Mouse (Mus musculus): ENCODE data around the gene Dot1l. TPM values are rescaled to one million over a fixed set of nuclear protein-coding genes. Genes with fewer than 3 reads are reported as not detected.

Dot1l gene
- total RNA-seq, 2 experiments from 2014 or later: 61.0 to 67.4 TPM

DNA sequence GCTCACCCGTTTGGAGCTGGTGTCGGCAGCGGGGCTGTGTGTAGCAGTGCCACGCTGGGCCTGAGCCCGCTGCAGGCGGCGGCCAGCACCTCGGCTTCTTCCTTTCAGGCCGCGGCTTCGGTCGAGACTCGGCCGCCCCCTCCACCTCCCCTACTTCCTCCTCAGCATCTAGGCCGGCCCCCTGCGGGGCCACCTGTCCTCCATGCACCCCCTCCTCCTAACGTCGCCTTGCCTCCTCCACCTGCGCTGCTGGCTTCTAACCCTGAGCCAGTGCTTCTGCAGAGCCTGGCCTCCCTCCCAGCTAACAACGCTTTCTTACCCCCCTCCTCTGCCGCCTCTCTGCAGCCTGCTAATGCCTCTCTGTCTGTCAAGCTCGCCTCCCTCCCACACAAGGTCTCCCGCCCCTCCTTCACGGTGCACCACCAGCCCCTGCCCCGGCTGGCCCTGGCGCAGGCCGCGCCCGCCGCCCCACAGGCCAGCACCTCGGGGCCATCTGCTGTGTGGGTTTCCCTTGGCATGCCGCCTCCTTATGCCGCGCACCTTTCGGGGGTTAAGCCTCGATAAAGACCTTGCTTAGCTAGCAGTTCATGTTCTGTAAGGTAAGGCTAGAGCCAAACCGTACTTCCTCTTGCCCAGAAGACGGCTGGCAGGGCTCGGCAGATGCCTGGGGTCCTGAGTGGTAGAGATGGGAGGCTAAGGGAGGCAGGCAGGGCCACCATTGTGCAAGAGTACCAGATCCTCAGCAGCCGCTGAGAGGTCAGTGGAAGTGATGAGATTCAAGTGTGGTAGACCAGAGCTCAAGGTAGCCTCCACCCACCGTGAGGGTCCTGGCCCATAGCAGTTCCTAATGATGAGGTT lies 37.4 kb downstream of the Dot1l start:
- peak in 1 of 2 experiments; percentile 39 for DNase-seq (ENCODE audit: low spot score in 2 of 2)

DNA sequence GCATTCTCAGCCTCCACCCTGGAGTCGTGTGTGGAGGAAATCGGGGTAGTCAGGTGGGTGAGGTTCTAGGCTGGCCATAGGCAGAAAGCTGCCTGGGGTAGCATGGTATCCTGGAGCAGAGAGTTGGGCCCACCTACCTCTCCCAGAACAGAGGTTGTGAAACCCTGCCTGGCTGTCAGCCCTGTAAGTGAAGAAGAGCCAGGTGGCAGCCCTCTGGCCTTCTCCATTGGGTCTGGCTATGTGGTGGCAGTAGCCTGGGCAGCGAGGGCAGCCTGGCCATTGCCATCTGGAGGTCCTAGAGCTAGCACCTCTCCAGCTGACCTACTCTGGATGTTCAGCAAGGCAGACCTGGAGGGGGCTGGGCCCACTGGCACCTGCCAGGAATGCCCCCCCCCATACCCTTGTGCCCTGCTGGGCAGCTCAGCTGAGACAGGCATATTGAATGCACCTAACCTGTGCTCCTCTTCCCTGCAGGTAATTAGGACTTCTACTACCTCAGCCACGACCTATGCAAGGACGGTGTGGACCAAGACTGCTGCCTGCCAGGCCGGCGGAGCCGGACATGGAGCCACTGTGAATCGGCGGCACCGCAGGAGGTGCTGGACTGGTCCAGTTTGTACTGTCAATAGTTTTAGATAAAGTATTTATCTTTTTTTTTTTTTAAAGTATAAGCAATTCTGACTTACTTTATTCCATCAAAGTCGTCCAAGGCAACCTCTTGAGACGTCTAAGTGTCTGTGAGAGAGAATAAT lies 38.2 kb downstream of the Dot1l start:
- no peak for DNase-seq (ENCODE audit: low spot score in 2 of 2)

DNA sequence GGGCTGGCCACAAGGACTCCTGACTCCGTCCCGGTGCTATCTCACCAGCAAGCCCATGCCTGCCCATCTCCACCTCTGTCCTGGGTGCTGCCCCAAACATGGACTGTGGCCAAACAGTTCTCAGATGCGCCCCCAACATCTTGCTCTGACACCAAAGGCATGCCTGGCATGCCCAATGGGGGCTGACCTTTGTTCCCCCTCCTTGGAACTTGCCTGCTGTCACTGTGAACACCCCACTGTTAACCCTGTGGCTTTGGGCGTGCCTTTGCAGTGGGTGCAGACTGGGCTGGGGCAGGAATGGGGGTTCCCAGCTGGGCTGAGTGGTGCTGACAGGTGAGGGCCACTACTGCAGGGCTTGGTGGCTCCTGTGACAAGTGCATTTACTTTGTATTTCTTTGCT lies 38.8 kb downstream of the Dot1l start:
- DNase-seq (ENCODE audit: low spot score in 2 of 2): no peak

DNA sequence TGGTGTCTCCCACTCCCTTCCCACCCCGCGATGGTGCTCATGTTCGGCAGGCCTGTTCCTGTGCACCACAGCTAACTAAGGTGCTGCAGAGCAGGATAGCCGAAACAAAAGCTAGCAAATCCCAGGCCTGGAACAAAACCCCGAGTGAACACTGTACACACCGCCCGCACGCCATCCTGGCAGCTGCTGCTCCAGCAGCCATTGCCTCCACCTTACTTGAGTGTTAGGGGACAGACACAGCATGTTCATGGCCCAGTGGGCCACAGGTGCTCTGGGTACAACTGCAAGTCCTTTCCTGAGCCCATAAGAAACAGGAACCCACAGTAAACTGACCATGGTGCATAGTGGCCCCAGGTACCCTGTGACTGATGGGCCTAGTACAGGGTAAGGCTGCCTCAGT lies 39.7 kb downstream of the Dot1l start:
- DNase-seq (ENCODE audit: low spot score in 2 of 2): no peak

DNA sequence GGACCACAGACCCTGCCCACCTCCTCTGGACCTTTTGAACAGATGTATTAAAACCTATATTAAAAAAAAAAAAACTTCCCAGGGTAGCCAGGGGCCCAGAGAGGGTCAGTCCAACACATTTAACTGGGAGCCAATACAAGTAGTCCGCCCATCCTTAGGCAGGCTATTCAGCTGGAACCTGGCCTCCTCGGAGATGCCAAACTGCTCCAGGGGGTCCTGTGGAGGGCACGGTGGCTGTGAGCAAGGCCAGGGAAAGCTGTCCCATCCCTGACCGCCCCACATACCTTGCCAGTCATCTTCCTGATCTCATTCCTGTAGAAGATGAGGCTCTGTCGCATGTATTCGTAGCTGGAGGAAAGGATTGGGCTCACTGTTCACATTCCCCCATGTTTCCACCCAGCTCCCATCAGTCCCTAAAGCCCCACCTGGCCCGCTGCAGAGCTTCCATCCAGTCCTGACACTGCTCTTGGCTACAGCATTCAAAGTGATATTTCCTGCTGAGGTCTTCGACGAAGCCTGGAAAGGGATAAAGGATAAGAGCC lies 41.4 kb downstream of the Dot1l start:
- DNase-seq (ENCODE audit: low spot score in 2 of 2): no peak

DNA sequence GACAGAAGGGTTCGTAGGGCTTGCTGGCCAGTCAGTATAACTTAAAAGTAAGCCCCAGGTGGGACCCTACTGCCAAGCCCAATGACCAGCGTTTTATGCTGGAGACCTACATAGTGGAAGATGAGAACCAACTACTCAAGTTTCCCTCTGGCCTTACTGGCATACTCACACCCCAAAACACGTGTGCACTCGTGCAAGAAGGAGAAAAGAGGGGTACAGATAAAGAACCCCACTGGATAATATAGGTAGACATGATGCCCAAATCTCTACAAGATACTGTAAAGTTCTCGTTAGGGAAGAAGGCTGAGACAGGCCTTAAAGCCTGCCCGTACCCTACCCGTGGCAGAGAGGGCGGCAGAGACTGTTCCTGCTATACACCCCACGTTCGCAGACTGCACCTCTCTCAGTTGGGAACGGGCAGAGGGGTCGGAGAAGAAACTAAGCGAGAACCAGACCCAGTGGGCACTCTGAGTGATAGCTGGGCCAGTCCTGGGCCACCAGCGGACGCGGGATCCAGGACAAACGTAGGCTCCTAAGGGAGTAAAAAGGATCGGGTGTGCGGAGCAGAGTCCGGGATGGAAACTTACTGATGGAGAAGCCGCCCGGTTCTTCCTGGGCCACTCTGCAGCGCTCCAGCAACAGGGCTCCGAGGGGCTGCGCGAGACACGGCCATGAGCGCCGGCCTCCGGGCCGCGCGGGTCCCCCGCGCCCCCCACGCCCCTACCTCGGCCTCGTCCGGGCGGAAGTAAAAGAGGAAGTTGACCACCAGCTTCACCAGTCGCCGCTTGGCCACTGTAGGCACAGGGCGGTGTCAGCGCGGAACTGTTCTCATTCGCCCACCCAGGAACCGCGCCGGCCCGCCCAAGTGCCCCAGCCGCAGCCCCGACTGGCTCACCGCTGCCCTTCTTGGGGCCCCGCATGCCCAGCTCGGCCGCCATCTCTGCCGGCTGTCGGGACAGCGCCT lies 42.5 kb downstream of the Dot1l start:
- DNase-seq (ENCODE audit: low spot score in 2 of 2): no peak

DNA sequence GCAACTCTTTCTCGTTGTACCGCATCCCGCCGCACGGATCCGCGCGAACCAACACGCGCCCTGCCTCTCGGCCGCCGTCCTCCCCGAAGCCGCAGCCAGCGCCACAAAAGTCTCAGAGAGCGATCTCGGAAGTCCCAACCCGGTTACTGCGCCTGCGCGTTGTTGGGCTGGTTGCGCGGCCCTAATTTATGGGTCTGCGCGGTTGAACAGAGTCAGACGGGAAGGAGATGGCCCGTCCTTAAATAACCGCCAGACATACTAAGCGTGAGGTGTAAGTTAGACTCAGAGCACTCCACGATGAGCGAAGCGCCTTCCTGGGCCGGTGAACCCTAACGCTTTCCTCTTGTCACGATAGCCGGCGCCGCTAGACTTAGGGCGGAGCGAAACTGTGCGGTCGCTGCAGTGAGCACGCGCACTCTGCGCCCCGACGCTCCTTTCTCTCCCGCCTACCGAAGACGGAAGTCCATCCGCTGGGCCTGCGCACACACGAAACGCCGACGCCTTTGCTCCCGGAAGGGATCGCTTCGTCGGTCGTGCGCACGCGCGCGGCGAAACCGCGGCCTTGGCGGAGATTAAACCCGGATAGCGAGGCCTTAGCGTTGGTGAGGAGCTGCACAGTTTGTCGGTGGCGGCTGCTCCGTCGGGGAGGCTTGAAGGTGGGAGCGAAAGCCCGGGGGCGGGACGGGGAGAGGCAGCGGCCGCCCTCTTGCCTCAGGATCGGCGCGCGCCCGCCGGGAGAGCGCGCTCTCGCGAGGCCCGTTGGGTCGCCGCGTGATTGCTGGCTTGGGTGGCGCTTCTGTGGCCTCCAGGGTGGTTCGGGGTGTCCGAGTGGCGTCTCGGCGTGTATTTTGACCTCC lies 43.4 kb downstream of the Dot1l start, which contains the start of the genes Sf3a2 and Plekhj1:
TSS of gene Sf3a2 (plus strand) at position 49 of the 857 bp plus-strand sequence.
TSS of gene Plekhj1 (minus strand) at position 477 of the 857 bp plus-strand sequence.
- peak; percentile 97 to 98 for DNase-seq (ENCODE audit: low spot score in 2 of 2)

DNA sequence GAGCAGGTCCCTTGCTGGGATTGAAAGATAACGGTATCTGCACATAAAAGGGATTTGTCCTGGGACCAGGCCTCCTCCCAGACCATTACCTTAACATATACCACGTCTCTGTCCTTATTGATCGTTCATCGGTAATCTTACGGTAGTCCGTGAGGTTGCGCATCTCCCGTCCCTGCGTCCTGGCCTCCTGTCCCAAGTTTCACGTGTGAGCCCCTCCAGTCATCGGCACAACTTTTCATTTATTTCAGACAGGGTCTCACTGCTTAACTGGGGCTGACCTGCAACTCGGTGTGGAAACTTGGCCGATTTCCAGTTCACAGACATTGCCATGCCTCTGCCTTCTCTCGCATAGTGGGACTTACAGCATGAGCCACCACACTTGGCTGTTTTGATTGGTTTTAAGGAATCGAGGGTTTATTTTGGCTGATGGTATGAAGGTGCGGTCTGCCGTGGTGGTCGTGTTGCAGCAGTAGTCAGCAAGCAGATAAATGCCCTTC lies 44.1 kb downstream of the Dot1l start:
- no peak for DNase-seq (ENCODE audit: low spot score in 2 of 2)

DNA sequence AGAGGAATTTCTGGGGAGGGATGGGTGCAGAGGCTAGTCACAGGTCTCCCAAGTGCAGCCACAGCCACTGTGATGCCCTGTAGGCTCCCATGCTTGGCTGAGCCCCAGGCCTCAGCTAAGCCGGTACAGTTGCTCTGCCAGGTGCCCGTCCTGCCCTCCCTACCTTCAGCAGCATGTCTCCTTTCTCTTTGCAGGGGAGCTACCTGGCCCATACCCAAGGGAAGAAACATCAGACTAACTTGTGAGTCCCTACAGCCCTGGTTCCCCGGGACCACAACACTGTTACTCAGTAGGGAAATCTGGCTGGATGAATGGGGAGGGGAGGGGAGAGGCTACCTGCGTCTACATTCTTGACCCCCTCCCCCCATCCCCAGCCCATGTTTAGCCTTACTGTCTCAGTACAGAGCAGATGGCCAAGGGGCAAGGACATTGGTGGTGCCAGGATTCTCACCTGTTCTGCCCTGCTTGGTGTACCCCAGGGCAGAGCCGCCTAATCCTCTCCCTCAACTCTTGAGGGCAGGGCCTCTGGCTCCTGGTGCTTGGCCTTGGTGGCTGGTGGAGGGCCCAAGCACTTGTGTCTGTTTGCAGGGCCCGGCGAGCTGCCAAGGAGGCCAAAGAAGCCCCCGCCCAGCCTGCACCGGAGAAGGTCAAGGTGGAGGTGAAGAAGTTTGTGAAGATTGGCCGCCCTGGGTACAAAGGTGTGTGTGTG lies 47.4 kb downstream of the Dot1l start:
- DNase-seq (ENCODE audit: low spot score in 2 of 2): no peak

DNA sequence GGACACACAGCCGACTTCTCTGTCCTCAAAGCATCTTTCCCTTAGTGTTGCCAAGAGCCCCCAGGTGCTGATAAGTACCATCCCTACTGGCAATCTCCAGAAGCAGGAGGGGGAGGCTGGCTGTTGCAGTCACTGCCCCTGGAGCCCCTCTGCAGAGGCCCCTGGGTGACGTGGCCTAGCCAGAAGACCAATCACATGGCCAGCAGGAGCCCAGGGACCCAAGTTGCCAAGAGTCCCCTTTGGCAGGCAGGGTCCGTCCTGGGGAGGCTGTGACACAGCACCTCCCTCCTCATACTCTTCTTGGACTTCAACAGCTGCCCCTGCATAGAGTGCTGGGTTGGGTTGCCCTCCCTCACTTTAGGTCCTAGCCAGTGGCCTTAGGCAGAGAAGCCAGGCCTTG lies 48.0 kb downstream of the Dot1l start:
- DNase-seq (ENCODE audit: low spot score in 2 of 2): no peak

DNA sequence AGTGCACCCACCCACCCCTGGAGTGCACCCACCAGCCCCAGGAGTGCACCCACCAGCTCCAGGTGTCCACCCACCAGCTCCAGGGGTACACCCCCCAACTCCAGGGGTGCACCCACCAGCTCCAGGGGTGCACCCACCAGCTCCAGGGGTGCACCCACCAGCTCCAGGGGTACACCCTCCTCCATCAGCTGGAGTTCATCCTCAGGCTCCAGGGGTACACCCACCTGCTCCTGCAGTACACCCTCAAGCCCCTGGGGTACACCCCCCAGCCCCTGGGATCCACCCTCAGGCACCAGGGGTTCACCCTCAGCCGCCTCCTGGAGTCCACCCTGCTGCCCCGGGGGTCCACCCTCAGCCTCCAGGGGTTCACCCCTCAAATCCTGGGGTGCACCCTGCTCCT lies 49.3 kb downstream of the Dot1l start:
- no peak for DNase-seq (ENCODE audit: low spot score in 2 of 2)

DNA sequence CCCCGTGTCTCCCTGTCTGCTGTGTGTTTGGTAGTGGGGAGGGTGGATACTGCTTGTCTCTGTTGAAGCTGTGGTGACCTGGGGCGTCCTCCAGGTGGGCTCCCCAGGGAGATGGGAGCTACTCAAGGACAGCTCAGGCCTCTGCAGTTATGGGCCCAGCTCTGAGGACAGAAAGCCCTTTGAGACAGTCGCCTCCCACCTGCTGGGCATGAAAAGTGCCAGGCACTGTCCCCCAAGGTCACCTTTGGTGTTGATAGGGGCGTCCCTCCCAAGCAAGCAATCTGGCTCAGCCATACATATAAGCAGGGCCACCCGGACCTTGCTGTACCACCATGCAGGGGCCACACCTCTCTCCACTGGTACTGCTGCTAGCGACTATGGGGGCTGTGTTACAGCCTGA lies 49.9 kb downstream of the Dot1l start, which contains the start of gene Amh:
TSS of gene Amh (plus strand) at position 328 of the 400 bp plus-strand sequence.
- no peak for DNase-seq (ENCODE audit: low spot score in 2 of 2)

DNA sequence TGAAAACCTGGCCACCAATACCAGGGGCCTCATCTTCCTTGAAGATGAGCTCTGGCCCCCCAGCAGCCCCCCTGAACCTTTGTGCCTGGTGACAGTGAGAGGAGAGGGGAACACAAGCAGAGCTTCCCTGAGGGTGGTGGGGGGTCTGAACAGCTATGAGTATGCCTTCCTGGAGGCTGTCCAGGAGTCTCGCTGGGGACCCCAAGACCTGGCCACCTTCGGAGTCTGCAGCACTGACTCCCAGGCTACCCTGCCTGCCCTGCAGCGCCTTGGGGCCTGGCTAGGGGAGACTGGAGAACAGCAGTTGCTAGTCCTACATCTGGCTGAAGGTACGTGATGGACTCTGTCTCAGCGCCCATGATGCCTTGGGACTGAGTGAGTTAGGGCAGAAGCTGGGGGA lies 50.3 kb downstream of the Dot1l start:
- peak in 1 of 2 experiments; percentile 20 for DNase-seq (ENCODE audit: low spot score in 2 of 2)

DNA sequence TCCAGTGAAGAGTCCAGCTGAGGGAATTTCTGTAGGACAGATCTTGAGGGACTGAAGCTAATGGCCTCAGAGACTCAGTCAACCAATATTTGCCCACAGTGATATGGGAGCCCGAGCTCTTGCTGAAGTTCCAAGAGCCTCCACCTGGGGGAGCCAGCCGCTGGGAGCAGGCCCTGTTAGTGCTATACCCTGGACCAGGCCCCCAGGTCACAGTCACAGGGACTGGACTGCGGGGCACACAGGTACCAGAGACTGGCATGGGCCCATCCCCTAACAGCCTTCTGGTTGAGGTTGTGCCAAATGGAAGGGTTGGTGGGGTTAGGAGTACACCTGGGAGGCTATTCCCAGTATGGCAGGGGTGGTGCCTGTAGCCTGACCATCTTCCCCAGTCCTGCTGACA lies 50.9 kb downstream of the Dot1l start:
- DNase-seq (ENCODE audit: low spot score in 2 of 2): peak; percentile 86 to 87

DNA sequence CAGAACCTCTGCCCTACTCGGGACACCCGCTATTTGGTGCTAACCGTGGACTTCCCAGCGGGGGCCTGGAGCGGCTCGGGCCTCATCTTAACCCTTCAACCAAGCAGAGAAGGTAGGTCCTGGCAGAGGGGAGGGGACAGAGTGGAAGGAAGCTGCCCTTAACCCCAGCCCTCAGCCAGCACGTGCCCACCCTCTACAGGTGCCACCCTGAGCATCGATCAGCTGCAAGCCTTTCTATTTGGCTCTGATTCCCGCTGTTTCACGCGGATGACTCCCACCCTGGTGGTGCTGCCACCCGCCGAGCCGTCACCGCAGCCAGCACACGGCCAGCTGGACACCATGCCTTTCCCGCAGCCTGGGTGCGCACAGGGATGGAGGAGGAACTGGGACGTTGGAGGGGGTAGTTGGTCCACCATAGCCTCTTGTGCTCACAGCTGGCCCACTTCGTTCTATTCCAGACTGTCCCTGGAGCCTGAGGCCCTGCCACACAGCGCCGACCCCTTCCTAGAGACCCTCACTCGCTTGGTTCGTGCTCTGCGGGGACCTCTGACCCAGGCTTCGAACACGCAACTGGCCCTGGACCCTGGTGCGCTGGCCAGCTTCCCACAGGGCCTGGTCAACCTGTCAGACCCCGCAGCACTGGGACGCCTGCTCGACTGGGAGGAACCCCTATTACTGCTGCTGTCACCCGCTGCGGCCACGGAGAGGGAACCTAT lies 51.5 kb downstream of the Dot1l start:
- no peak for DNase-seq (ENCODE audit: low spot score in 2 of 2)

DNA sequence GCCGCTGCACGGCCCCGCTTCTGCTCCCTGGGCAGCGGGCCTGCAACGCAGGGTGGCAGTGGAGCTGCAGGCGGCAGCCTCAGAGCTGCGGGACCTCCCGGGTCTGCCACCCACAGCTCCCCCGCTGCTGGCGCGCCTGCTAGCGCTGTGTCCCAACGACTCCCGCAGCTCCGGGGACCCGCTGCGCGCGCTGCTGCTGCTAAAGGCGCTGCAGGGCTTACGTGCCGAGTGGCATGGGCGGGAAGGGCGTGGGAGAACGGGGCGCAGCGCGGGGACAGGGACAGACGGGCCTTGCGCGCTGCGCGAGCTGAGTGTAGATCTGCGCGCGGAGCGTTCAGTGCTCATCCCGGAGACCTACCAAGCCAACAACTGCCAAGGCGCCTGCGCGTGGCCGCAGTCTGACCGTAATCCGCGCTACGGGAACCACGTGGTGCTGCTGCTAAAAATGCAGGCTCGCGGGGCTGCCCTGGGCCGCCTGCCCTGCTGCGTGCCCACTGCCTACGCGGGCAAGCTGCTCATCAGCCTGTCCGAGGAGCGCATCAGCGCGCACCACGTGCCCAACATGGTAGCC lies 52.1 kb downstream of the Dot1l start:
- peak; percentile 74 to 80 for DNase-seq (ENCODE audit: low spot score in 2 of 2)

DNA sequence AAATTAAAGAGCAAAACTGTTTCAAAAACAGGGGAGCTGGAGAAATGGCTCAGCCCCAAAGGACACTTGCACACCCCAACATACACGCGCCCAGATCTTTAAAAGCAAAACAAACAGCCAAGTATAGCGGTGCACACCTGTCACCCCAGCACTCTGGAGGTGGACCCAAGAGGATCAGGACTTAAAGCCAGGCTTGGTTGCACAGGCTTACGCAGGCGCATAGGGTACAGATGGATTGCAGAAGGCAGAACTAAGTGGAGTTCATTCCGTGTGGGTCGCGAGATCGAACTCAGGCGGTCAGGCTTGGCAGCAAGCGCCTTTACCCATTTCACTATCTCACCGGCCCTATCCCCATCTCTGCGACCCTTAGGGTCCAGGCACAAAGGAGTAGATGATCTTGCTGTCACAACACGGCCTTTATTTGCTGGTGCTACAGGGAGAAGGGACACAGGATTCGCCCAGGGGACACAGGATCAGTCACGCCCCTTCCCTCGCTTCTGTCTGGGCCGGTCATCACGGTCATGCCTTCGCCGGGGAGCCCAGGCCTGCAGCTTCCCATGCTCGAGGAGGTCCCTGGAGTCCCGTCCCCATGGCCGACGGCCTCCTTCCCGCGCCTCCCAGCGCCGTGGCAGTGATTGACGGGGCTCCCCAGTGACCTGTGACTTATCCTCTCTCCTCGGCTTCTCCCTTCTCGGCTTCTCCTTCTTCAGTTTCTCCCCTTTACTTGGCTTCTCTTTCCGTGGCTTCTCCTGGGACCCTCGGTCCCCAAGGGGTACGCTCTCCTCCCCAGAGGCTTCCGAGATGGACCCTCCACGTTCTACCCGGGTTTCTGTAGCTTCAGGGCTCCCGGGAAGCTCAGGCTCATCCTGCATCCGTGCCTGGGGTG lies 53.3 kb downstream of the Dot1l start:
- no peak for DNase-seq (ENCODE audit: low spot score in 2 of 2)

Measured in layer of hippocampus, postnatal 10 days (tissue).